Mouse (Mus musculus): ENCODE results near the gene Hyou1.
"Not testable (repeated sequence)": the region's sequence is repeated elsewhere in the genome, so short reads cannot be mapped to it uniquely, and the experiment has no call there.

The Hyou1 gene

GRCm38 (mm10) chr9:44406906-44407751, 27.8 kb downstream of the Hyou1 start, which contains the start of the genes Rps25 and Trappc4:
Rps25 (plus strand) TSS chr9:44407139.
Trappc4 (minus strand) TSS chr9:44407600.
- DNase-seq (ENCODE audit: low spot score in 2 of 2): peak; percentile 75 to 89

GRCm38 (mm10) chr9:44407752-44408097, 28.4 kb downstream of the Hyou1 start:
- DNase-seq (ENCODE audit: low spot score in 2 of 2): no peak

GRCm38 (mm10) chr9:44408693-44409092, 29.4 kb downstream of the Hyou1 start:
- DNase-seq (ENCODE audit: low spot score in 2 of 2): not testable (repeated sequence)

- DNase-seq (ENCODE audit: low spot score in 2 of 2): no peak
Observed at GRCm38 (mm10) chr9:44410647-44411336, 31.5 kb downstream of the Hyou1 start.

- no peak for DNase-seq (ENCODE audit: low spot score in 2 of 2)
Observed at GRCm38 (mm10) chr9:44411601-44412130, 32.4 kb downstream of the Hyou1 start.

- no peak for DNase-seq (ENCODE audit: low spot score in 2 of 2)
Observed at GRCm38 (mm10) chr9:44412306-44412705, 33.0 kb downstream of the Hyou1 start.

GRCm38 (mm10) chr9:44412781-44413180, 33.5 kb downstream of the Hyou1 start:
- DNase-seq (ENCODE audit: low spot score in 2 of 2): no peak

- no peak for DNase-seq (ENCODE audit: low spot score in 2 of 2)
Observed at GRCm38 (mm10) chr9:44417156-44417891, 38.0 kb downstream of the Hyou1 start.

GRCm38 (mm10) chr9:44417892-44418363, 38.6 kb downstream of the Hyou1 start:
- DNase-seq (ENCODE audit: low spot score in 2 of 2): peak; percentile 88 to 94

GRCm38 (mm10) chr9:44418519-44419385, 39.5 kb downstream of the Hyou1 start, which contains the start of gene Ccdc84:
Ccdc84 (minus strand) TSS chr9:44418569.
- DNase-seq (ENCODE audit: low spot score in 2 of 2): no peak

- not testable (repeated sequence) for DNase-seq (ENCODE audit: low spot score in 2 of 2)
Observed at GRCm38 (mm10) chr9:44419730-44420129, 40.4 kb downstream of the Hyou1 start.

- DNase-seq (ENCODE audit: low spot score in 2 of 2): no peak
Observed at GRCm38 (mm10) chr9:44420280-44420898, 41.1 kb downstream of the Hyou1 start.

GRCm38 (mm10) chr9:44423576-44423975, 44.3 kb downstream of the Hyou1 start:
- DNase-seq (ENCODE audit: low spot score in 2 of 2): no peak

- DNase-seq (ENCODE audit: low spot score in 2 of 2): no peak
Observed at GRCm38 (mm10) chr9:44432577-44433185, 53.4 kb downstream of the Hyou1 start.

GRCm38 (mm10) chr9:44435747-44436146, 56.5 kb downstream of the Hyou1 start:
- DNase-seq (ENCODE audit: low spot score in 2 of 2): no peak

GRCm38 (mm10) chr9:44440961-44441360, 61.7 kb downstream of the Hyou1 start, which contains the start of gene Foxr1:
Foxr1 (minus strand) TSS chr9:44441136.
- no peak for DNase-seq (ENCODE audit: low spot score in 2 of 2)
